Mouse (Mus musculus) G1E (cell line): ENCODE results near the gene Cnr1. TPM values are rescaled to one million over a fixed set of nuclear protein-coding genes. Genes with fewer than 3 reads are reported as not detected.

Experiments
- ATAC-seq: 2 replicates; pipeline ENCODE4 v1.8.0; 2016; ENCODE audit warnings: mild to moderate bottlenecking; ENCODE audit not compliant: insufficient number of reproducible peaks, poor library complexity, low FRiP score, severe bottlenecking; ENCODE audit errors: extremely low read depth
- DNase-seq: peaks from one replicate; pipeline ENCODE4 v3.0.0; 2012; ENCODE audit warnings: low spot score
- H3K27me3 ChIP-seq: 2 replicates; pipeline ENCODE4 v1.6.1; 2012; ENCODE audit warnings: mild to moderate bottlenecking, low read length, inconsistent platforms; ENCODE audit not compliant: insufficient read depth
- H3K36me3 ChIP-seq: replicated peaks from 2 replicates; pipeline ENCODE3; 2012; ENCODE audit warnings: mild to moderate bottlenecking, inconsistent platforms
- H3K4me1 ChIP-seq: 2 replicates; pipeline ENCODE4 v1.6.1; 2012; ENCODE audit warnings: low read depth, low read length, inconsistent platforms, mixed read lengths; ENCODE audit not compliant: insufficient read depth
- H3K4me3 ChIP-seq: 2 replicates; pipeline ENCODE4 v1.5.1; 2012; ENCODE audit warnings: low read depth, mild to moderate bottlenecking, inconsistent platforms, low read length, moderate library complexity, mixed read lengths
- H3K9me3 ChIP-seq: replicated peaks from 2 replicates; pipeline ENCODE4 v1.6.1; 2012; ENCODE audit warnings: inconsistent platforms
- CTCF ChIP-seq: IDR thresholded peaks from 2 replicates; pipeline ENCODE4 v1.5.1; 2012; ENCODE audit warnings: low read depth, low read length, inconsistent platforms, mixed read lengths
- GATA1 ChIP-seq: IDR thresholded peaks from 2 replicates; pipeline ENCODE4 v1.6.1; 2012; ENCODE audit warnings: borderline replicate concordance, low read length, inconsistent platforms, mixed read lengths
- GATA2 ChIP-seq: IDR thresholded peaks from 2 replicates; pipeline ENCODE4 v1.6.1; 2012; ENCODE audit warnings: low read depth, low read length, inconsistent platforms, borderline replicate concordance
- POLR2AphosphoS5 ChIP-seq: IDR thresholded peaks from 2 replicates; pipeline ENCODE4 v1.6.1; 2012; ENCODE audit warnings: low read depth, low read length, inconsistent platforms; ENCODE audit not compliant: insufficient replicate concordance
- TAL1 ChIP-seq: conservative IDR thresholded peaks from 2 replicates; pipeline ENCODE4 v1.6.1; 2012; ENCODE audit warnings: low read depth, low read length, inconsistent platforms, mixed read lengths
- polyA plus RNA-seq: library from polyadenylated mRNA; stranded (reverse); fragments of >175 nt; gene quantifications from 2 replicates; pipeline ENCODE4 v1.2.3, GENCODE M21; 2012
- total RNA-seq, 2 experiments: library from RNA; stranded (forward) in 1 of 2; stranded (reverse) in 1 of 2; fragments of 200-1000 nt in 1 of 2; fragments of >200 nt in 1 of 2; fragmentation: Nextera tagmentation in 1 of 2; gene quantifications; 2 replicates each; pipeline ENCODE4 v1.2.3; 2014 to 2017

Gene Cnr1
- total and polyA plus RNA-seq, 3 experiments, result 0.05 TPM; not detected in 2

DNA sequence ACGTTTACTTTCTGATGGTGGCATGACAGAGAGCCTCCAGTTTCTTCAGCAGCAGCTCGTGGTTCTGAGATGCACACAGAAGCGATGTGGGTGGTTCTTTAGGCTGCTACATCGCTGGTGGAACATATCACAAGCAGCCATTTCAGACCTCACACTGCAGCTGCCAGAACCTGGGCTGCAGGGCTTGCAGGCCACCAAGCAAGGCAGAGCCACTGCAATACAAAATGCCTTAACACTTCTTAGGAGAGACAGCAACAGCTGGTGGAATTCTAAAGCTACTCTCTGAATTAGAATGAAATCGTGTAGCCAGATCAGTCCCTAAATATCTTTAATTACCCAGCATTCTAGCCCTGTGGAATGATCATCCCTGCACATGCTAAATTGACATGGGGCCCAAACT lies 3.6 kb upstream of the Cnr1 start:
- H3K36me3 ChIP-seq, result no peaks in the 10 kb centered on the region
- H3K4me3 ChIP-seq, result no peak overlapping the region
- DNase-seq, result no peak
- peaks cover 2% of the 10 kb centered on the region; the same call in 1 of the 2 replicates for H3K27me3 ChIP-seq
- H3K4me1 ChIP-seq, result no peaks in the 10 kb centered on the region
- no peak for TF ChIP-seq CTCF
- no peak for TF ChIP-seq GATA1
- TF ChIP-seq GATA2, result no peak
- no peak for TF ChIP-seq POLR2AphosphoS5
- no peak for TF ChIP-seq TAL1
- H3K9me3 ChIP-seq, result peaks cover 18% of the 10 kb centered on the region
- ATAC-seq, result no peak

DNA sequence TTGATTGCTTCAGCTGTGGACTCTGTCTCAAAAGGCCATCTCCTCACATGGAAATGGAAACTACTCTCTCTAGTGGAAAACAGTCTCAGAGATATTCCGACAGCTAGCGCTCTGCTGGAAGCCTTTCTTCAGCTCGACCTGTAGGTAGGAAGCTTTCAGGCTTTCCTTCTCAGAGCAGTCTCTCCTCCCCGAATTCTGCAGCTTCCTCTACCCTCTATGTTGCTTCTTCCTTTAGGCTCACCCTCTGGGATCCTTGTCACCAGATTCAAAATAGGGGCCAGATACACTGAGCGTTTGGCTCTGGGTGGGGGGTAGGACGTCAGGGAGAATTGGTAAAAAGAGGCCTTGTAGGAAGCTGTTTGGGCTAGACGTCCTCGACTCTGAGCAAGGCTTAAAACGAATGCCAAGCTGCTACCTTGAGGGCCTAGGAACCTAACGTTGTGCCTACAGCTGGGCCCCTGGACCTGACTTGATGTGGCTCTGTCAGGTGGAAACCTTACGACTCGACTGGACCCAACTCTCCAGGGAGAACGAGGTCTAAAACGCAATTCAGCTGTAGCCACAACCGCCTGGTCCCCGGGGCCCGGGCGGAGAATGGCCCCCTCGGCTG lies 1.1 kb upstream of the Cnr1 start:
- peaks cover 2% of the 10 kb centered on the region; the same call in 1 of the 2 replicates for H3K27me3 ChIP-seq
- DNase-seq, result no peak
- no peaks in the 10 kb centered on the region for H3K4me1 ChIP-seq
- H3K9me3 ChIP-seq, result peaks cover 18% of the 10 kb centered on the region
- no peak overlapping the region for H3K4me3 ChIP-seq
- ATAC-seq, result no peak
- H3K36me3 ChIP-seq, result no peaks in the 10 kb centered on the region
- TF ChIP-seq POLR2AphosphoS5, result no peak
- TF ChIP-seq CTCF, result no peak
- no peak for TF ChIP-seq GATA1
- no peak for TF ChIP-seq GATA2
- TF ChIP-seq TAL1, result no peak

DNA sequence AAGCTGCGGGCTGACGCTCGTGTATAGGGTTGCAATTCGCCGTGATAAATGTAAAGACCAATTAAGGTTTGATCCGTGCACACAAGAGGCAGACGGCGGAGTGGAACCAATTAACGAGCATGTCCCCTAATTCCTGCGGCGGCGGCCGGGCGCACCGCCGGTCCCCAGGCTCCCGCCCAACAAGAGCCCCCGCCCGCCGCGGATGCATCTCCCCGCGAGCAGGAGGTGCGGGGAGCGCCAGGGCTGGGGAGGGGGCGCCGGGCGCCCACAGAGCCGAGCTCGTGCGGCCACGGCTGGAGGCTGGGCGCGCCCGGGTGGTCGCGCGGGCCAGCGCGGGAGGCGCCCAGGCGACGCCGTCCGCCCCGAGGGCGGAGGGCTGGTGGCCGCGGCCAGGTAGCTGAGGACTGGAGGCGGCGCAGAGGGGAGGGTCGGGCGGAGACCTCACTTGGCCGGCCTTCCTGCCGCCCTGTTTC lies 596 bp upstream of the Cnr1 start:
- Histone ChIP-seq H3K4me3 (no peak overlapping the region; the same call in 1 of the 2 replicates), H3K36me3 (no peaks in the 10 kb centered on the region), H3K4me1 (no peaks in the 10 kb centered on the region), H3K27me3 (peaks cover 2% of the 10 kb centered on the region; the same call in 1 of the 2 replicates), H3K9me3 (peaks cover 18% of the 10 kb centered on the region)
- DNase-seq (no peak), ATAC-seq (no peak)
- no peak for TF ChIP-seq TAL1
- no peak for TF ChIP-seq GATA2
- no peak for TF ChIP-seq POLR2AphosphoS5
- TF ChIP-seq GATA1, result no peak
- no peak for TF ChIP-seq CTCF

DNA sequence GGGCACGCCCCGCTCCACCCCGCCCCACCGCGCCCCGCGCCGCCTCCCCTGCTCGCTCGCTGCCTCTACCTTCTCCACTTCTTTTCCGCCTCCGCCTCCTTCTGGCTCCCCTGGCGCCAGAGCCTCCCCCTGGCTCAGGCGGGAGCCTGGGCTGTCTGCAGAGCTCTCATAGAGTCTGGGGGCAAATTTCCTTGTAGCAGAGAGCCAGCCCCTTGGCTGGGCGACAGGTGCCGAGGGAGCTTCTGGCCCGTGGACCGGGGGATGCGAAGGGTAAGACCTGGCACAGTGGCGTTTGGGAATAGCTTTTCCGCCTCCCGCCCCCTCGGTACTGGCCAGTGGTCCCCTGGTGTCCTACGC lies 474 bp downstream of the Cnr1 start:
- DNase-seq, result no peak
- ATAC-seq, result no peak
- TF ChIP-seq CTCF (no peak), POLR2AphosphoS5 (no peak), GATA2 (no peak), GATA1 (no peak), TAL1 (no peak)
- no peaks in the 10 kb centered on the region for H3K36me3 ChIP-seq
- peaks cover 18% of the 10 kb centered on the region for H3K9me3 ChIP-seq
- H3K27me3 ChIP-seq, result peaks cover 2% of the 10 kb centered on the region; the same call in 1 of the 2 replicates
- H3K4me3 ChIP-seq, result no peak overlapping the region
- no peaks in the 10 kb centered on the region for H3K4me1 ChIP-seq

DNA sequence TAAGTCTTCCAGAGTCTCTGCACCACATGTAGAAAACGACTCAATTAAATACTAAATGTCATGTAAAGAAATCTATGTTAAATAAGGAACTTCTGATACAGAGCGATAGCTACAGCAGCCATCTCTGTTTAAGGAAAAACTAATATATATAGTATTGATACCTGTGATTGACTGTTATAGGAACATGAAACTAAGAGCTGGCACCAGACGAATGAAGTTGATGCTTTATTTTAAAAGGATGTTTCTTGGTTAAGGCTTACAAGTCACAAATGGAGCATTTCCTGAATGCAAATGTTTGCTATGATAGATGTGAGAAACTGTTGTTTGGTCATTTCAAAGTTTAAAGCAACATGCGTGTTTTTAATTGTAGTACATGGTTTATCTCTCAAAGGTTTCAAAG lies 1.1 kb downstream of the Cnr1 start:
- Histone ChIP-seq H3K4me1 (no peaks in the 10 kb centered on the region), H3K9me3 (peaks cover 18% of the 10 kb centered on the region), H3K4me3 (no peak overlapping the region), H3K36me3 (no peaks in the 10 kb centered on the region), H3K27me3 (peaks cover 2% of the 10 kb centered on the region; the same call in 1 of the 2 replicates)
- TF ChIP-seq POLR2AphosphoS5 (no peak), GATA1 (no peak), CTCF (no peak), GATA2 (no peak)
- ATAC-seq (no peak), DNase-seq (no peak)

DNA sequence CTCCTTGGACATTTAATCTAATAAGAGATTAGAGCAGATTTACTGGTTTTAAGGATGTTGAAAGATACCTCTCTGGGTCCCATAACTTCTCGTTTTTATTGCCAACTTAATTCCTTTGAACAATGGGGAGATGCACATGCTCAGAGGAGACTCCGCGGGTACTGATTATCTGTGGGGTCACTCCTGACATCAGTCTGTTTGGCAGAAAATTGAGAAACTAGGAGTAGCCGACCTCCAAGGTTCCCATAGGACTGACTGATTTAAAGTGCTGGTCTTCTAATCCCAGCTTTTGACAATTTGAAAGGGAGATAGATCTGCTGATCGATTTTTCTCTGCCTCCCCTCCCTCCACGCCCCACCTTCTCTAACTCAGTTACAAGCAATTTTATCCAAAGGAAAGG lies 1.6 kb downstream of the Cnr1 start:
- Histone ChIP-seq H3K4me1 (no peaks in the 10 kb centered on the region), H3K9me3 (peaks cover 18% of the 10 kb centered on the region), H3K4me3 (no peak overlapping the region), H3K27me3 (peaks cover 2% of the 10 kb centered on the region; the same call in 1 of the 2 replicates), H3K36me3 (no peaks in the 10 kb centered on the region)
- TF ChIP-seq CTCF (no peak), GATA2 (no peak), TAL1 (no peak), GATA1 (no peak), POLR2AphosphoS5 (no peak)
- no peak for DNase-seq
- no peak for ATAC-seq
